Mouse (Mus musculus) common myeloid progenitor, adult 5-6 weeks (primary cell): ENCODE results near the gene Fbxo5. TPM values are rescaled to one million over a fixed set of nuclear protein-coding genes. Genes with fewer than 3 reads are reported as not detected.
A peak's percentile ranks its signal among the peaks of the same experiment; 100 is the strongest.

Source experiments
- ATAC-seq: replicated peaks from 2 replicates; pipeline ENCODE4 v1.8.0; 2016; ENCODE audit warnings: low read depth, mild to moderate bottlenecking, moderate TSS enrichment, inconsistent platforms; ENCODE audit not compliant: poor library complexity, severe bottlenecking
- total RNA-seq: library from RNA; stranded (forward); fragments of 200-1000, 187-1606 nt; gene quantifications from 2 replicates; pipeline ENCODE4 v1.2.3, GENCODE M21; 2017

Fbxo5 gene
- 36.2 and 48.4 TPM in 2 replicates for total RNA-seq

- ATAC-seq = peak; percentile 84
Measured at GRCm38 (mm10) chr10:5805243-5805730, at the start of gene Fbxo5. TSS of gene Fbxo5 (minus strand) at chr10:5805600.

- no peak for ATAC-seq
Measured at GRCm38 (mm10) chr10:5853290-5853868, 48.0 kb upstream of the Fbxo5 start.

GRCm38 (mm10) chr10:5846939-5847338 lies 41.5 kb upstream of the Fbxo5 start:
- ATAC-seq = peak; percentile 66; the same call in 1 of the 2 replicates

GRCm38 (mm10) chr10:5841369-5841768 lies 36.0 kb upstream of the Fbxo5 start:
- ATAC-seq = peak; percentile 93

GRCm38 (mm10) chr10:5826336-5827025 lies 21.1 kb upstream of the Fbxo5 start:
- ATAC-seq = no peak

GRCm38 (mm10) chr10:5824779-5825178 lies 19.4 kb upstream of the Fbxo5 start:
- ATAC-seq = peak; percentile 52

- peak; percentile 82 for ATAC-seq
Measured at GRCm38 (mm10) chr10:5823740-5824491, 18.5 kb upstream of the Fbxo5 start, which contains the start of gene Mtrf1l. TSS of gene Mtrf1l (minus strand) at chr10:5823910.

- ATAC-seq = no peak
Measured at GRCm38 (mm10) chr10:5823291-5823739, 17.9 kb upstream of the Fbxo5 start.

GRCm38 (mm10) chr10:5818772-5819171 lies 13.4 kb upstream of the Fbxo5 start:
- ATAC-seq = no peak

GRCm38 (mm10) chr10:5815968-5816367 lies 10.6 kb upstream of the Fbxo5 start:
- ATAC-seq = peak; percentile 95

- ATAC-seq = no peak
Measured at GRCm38 (mm10) chr10:5813724-5814123, 8.3 kb upstream of the Fbxo5 start.

GRCm38 (mm10) chr10:5807683-5808082 lies 2.3 kb upstream of the Fbxo5 start:
- ATAC-seq = no peak

GRCm38 (mm10) chr10:5806996-5807395 lies 1.6 kb upstream of the Fbxo5 start:
- no peak for ATAC-seq

GRCm38 (mm10) chr10:5806416-5806815 lies 1.0 kb upstream of the Fbxo5 start:
- no peak for ATAC-seq

- ATAC-seq = peak; percentile 75
Measured at GRCm38 (mm10) chr10:5805731-5806307, 419 bp upstream of the Fbxo5 start.

GRCm38 (mm10) chr10:5804691-5805156 lies 676 bp downstream of the Fbxo5 start:
- ATAC-seq = no peak

- no peak for ATAC-seq
Measured at GRCm38 (mm10) chr10:5803739-5804138, 1.7 kb downstream of the Fbxo5 start.

GRCm38 (mm10) chr10:5802866-5803265 lies 2.5 kb downstream of the Fbxo5 start:
- no peak for ATAC-seq

GRCm38 (mm10) chr10:5800490-5800889 lies 4.9 kb downstream of the Fbxo5 start:
- no peak for ATAC-seq

GRCm38 (mm10) chr10:5798069-5798468 lies 7.3 kb downstream of the Fbxo5 start:
- ATAC-seq = no peak
